Mouse (Mus musculus) testis, adult 2 months (tissue): ENCODE results near the gene Letmd1.

ENCODE experiments used
- CTCF ChIP-seq: fragments of 200-500 bp; IDR thresholded peaks from 2 replicates; pipeline ENCODE4 v1.5.1; 2012; ENCODE audit warnings: low read depth, mild to moderate bottlenecking, inconsistent platforms, low read length, moderate library complexity; ENCODE audit not compliant: control insufficient read depth, insufficient read depth, insufficient replicate concordance
- POLR2A ChIP-seq: fragments of 200-500 bp; IDR thresholded peaks from 2 replicates; pipeline ENCODE4 v1.6.1; 2012; ENCODE audit warnings: low read depth, mild to moderate bottlenecking, inconsistent platforms, low read length, moderate library complexity; ENCODE audit not compliant: control insufficient read depth

DNA sequence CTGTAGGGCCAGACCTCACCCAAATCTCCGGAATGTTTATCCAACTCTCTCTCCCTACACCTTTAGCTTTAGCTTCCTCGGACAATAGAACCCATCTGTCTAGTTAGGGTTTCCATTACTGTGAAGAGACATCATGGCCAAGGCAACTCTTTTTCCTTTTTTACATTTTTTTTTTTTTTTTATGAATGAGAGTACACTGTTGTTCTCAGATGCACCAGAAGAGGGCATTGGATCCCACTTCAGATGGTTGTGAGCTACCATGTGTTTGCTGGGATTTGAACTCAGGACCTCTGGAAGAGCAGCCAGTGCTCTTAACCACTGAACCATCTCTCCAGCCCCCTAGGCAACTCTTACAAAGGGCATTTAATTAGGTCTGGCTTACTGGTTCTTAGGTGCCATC lies 3.4 kb upstream of the Letmd1 start:
- TF ChIP-seq POLR2A (no peak), CTCF (no peak)
